Mouse (Mus musculus): ENCODE measurements around the gene Gm3250. TPM values are rescaled to one million over a fixed set of nuclear protein-coding genes. Genes with fewer than 3 reads are reported as not detected.

Gene Gm3250
- polyA plus RNA-seq, 1 experiment from 2014 or later, result not detected

Other genes starting within 250 kb of the Gm3250 start
- gene Pttg1ip, start 200.8 kb downstream of the Gm3250 start, polyA plus RNA-seq (2014; fragmentation: Nextera tagmentation; extraction: Ambion mirVana), result 79.9 and 80.2 TPM in 2 replicates
- 235 and 260 TPM in 2 replicates for gene Sumo3, start 176.4 kb downstream of the Gm3250 start, polyA plus RNA-seq (2014; fragmentation: Nextera tagmentation; extraction: Ambion mirVana)
- gene Gm49325, start 176.3 kb downstream of the Gm3250 start, polyA plus RNA-seq (2014; fragmentation: Nextera tagmentation; extraction: Ambion mirVana), result 3.8 and 5.1 TPM in 2 replicates
- gene Ube2g2, start 160.3 kb downstream of the Gm3250 start, polyA plus RNA-seq (2014; fragmentation: Nextera tagmentation; extraction: Ambion mirVana), result 54.1 and 54.7 TPM in 2 replicates
- gene Tspear, start 96.0 kb downstream of the Gm3250 start, polyA plus RNA-seq (2014; fragmentation: Nextera tagmentation; extraction: Ambion mirVana), result 0.94 and 1.2 TPM in 2 replicates
- not detected in 2 replicates for gene Gm19402, start 91.8 kb downstream of the Gm3250 start, polyA plus RNA-seq (2014; fragmentation: Nextera tagmentation; extraction: Ambion mirVana)
- gene Gm9508, start 85.3 kb downstream of the Gm3250 start, polyA plus RNA-seq (2014; fragmentation: Nextera tagmentation; extraction: Ambion mirVana), result not detected in 2 replicates
- gene Gm10272, start 75.9 kb downstream of the Gm3250 start, polyA plus RNA-seq (2014; fragmentation: Nextera tagmentation; extraction: Ambion mirVana), result not detected in 2 replicates
- not detected in 2 replicates for gene Gm10024, start 71.1 kb downstream of the Gm3250 start, polyA plus RNA-seq (2014; fragmentation: Nextera tagmentation; extraction: Ambion mirVana)
- gene Gm10142, start 66.7 kb downstream of the Gm3250 start, polyA plus RNA-seq (2014; fragmentation: Nextera tagmentation; extraction: Ambion mirVana), result not detected in 2 replicates
- not detected in 2 replicates for gene Krtap12-1, start 61.9 kb downstream of the Gm3250 start, polyA plus RNA-seq (2014; fragmentation: Nextera tagmentation; extraction: Ambion mirVana)
- not detected in 2 replicates for gene Gm10100, start 56.1 kb downstream of the Gm3250 start, polyA plus RNA-seq (2014; fragmentation: Nextera tagmentation; extraction: Ambion mirVana)
- gene Gm18596, start 39.9 kb downstream of the Gm3250 start, polyA plus RNA-seq (2014; fragmentation: Nextera tagmentation; extraction: Ambion mirVana), result not detected in 2 replicates
- not detected in 2 replicates for gene Gm9736, start 31.2 kb downstream of the Gm3250 start, polyA plus RNA-seq (2014; fragmentation: Nextera tagmentation; extraction: Ambion mirVana)
- not detected in 2 replicates for gene Gm3233, start 22.9 kb downstream of the Gm3250 start, polyA plus RNA-seq (2014; fragmentation: Nextera tagmentation; extraction: Ambion mirVana)
- gene Gm3238, start 11.2 kb downstream of the Gm3250 start, polyA plus RNA-seq (2014; fragmentation: Nextera tagmentation; extraction: Ambion mirVana), result not detected in 2 replicates
- not detected in 2 replicates for gene Gm7138, start 5.6 kb downstream of the Gm3250 start, polyA plus RNA-seq (2014; fragmentation: Nextera tagmentation; extraction: Ambion mirVana)
- gene Gm7137, start 5.7 kb upstream of the Gm3250 start, polyA plus RNA-seq (2014; fragmentation: Nextera tagmentation; extraction: Ambion mirVana), result not detected in 2 replicates
- gene Gm9639, start 12.5 kb upstream of the Gm3250 start, polyA plus RNA-seq (2014; fragmentation: Nextera tagmentation; extraction: Ambion mirVana), result not detected in 2 replicates
- not detected in 2 replicates for gene Gm19668, start 16.6 kb upstream of the Gm3250 start, polyA plus RNA-seq (2014; fragmentation: Nextera tagmentation; extraction: Ambion mirVana)
- not detected in 2 replicates for gene Gm9507, start 29.3 kb upstream of the Gm3250 start, polyA plus RNA-seq (2014; fragmentation: Nextera tagmentation; extraction: Ambion mirVana)
- not detected in 2 replicates for gene Gm2696, start 32.1 kb upstream of the Gm3250 start, polyA plus RNA-seq (2014; fragmentation: Nextera tagmentation; extraction: Ambion mirVana)
- not detected in 2 replicates for gene Krtap10-4, start 44.6 kb upstream of the Gm3250 start, polyA plus RNA-seq (2014; fragmentation: Nextera tagmentation; extraction: Ambion mirVana)
- not detected in 2 replicates for gene Krtap10-10, start 53.4 kb upstream of the Gm3250 start, polyA plus RNA-seq (2014; fragmentation: Nextera tagmentation; extraction: Ambion mirVana)
- gene Gm36176, start 64.3 kb upstream of the Gm3250 start, polyA plus RNA-seq (2014; fragmentation: Nextera tagmentation; extraction: Ambion mirVana), result not detected in 2 replicates
- gene Gm10318, start 70.3 kb upstream of the Gm3250 start, polyA plus RNA-seq (2014; fragmentation: Nextera tagmentation; extraction: Ambion mirVana), result not detected in 2 replicates
- not detected in 2 replicates for gene Gm3285, start 79.4 kb upstream of the Gm3250 start, polyA plus RNA-seq (2014; fragmentation: Nextera tagmentation; extraction: Ambion mirVana)
- 19.6 and 20.3 TPM in 2 replicates for gene Lrrc3, start 120.0 kb upstream of the Gm3250 start, polyA plus RNA-seq (2014; fragmentation: Nextera tagmentation; extraction: Ambion mirVana)
- gene Trpm2, start 188.0 kb upstream of the Gm3250 start, polyA plus RNA-seq (2014; fragmentation: Nextera tagmentation; extraction: Ambion mirVana), result 6.3 and 6.4 TPM in 2 replicates
- 46.9 and 48.1 TPM in 2 replicates for gene 1810043G02Rik, start 196.0 kb upstream of the Gm3250 start, polyA plus RNA-seq (2014; fragmentation: Nextera tagmentation; extraction: Ambion mirVana)
- gene Pfkl, start 227.5 kb upstream of the Gm3250 start, polyA plus RNA-seq (2014; fragmentation: Nextera tagmentation; extraction: Ambion mirVana), result 93.5 and 98.2 TPM in 2 replicates

Measured in hindbrain, embryonic 14.5 days (tissue).